Mouse (Mus musculus): ENCODE measurements around the gene N4bp2l1.

The N4bp2l1 gene

DNA sequence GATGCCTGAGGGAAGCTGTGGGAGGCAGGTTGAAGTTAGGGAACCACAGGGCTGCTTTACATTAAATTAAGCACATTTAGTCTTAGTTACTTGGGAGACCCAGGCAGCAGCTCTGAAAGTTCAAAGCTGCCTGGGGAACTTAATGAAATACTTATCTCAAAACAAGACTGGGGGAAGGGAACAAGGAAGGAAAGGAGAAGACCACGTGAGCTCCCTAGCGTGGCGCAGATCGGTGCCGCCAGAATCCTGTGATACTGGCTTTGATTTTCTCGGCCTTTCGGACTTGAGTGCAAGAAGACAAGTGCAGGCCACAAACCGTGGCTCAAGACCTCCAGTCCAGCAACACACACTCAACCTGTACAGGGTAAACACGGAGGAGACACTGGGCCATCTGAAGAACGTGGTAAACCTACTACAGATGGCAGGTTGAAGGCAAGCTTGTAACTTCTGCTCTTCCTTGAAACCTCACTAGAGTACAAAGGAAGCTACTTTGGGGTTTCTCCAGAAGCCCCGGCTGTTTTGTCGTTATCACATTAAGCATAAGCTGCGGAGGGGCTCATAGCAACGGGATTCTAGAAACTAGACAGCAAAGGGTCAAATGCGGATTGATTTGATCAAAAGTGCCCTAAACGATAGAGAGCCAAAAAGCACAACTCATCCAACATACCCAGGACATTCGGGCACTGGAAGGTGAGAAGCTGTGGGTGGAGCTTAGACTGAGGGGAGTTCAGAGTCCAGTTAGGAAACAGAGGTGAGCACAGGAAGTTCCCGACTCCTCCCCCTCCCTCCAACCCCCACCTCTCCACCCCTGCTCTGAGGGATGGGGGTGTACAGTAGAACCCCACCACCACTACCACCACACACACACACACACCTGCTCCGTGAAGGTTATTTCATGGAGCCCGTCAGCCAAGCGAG lies 1.5 kb upstream of the N4bp2l1 start:
- no peak for DNase-seq

DNA sequence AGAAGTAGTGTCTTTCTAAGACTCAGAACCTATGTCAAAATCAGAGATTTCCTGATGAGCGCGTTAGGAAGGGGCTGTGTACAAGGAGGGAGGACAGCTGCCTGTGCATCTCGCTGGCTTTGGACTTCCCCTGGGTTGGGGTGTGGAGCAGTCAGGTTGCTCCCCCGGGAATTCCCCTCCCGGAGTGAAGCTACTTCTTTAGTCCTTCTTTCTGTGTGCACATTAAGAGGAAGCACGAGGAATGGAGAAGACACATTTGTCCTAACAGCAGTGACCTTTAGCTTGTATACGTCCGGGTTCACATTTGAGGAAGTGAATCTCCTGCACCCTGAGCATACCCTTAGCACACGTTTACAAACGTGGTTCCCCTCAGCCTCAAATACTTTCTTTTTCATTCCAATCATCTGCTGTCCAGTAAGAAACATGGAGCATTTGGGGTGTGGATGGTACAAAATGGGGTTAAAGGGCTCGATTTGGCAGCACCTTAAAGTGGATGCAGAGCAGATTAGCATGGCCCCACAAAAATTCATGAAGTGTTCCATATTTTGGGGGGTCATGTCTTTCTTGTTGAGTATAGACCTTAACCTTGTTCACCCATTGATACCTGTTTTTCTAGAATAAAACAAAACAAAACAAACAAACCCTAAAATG lies 1.5 kb downstream of the N4bp2l1 start:
- DNase-seq = no peak

DNA sequence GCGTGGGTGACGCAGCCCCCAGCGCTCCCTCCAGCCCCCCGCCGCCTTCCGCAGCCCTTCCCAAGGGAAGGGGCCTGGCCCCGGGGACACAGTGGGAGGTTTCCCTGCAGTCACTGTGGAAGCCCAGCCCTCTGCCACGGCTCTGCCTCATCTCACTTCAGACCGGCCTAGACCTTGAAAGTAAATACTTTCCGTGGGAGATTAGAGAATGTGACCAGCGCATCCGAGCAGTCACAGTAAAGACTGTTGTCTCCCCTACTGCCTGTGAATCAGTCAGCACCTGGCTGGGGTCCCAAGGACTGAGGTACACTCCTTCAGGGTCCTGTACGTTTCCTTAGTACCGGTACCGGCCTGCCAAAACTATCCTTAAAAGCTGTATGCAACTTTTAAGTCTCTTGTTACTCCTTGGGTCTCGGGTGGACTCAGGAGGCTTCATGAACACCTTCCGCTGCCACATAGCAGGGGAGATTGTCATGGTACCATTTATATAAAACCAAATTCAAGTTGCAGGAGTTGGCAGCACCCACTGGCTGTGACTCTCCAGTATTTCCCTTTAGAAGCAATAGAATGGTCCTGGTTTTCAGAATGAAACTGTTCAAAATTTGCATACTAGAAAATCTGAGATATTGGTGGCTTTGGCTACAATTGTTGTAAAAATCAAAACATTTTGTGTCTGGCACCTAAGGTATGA lies 2.2 kb downstream of the N4bp2l1 start:
- no peak for DNase-seq

DNA sequence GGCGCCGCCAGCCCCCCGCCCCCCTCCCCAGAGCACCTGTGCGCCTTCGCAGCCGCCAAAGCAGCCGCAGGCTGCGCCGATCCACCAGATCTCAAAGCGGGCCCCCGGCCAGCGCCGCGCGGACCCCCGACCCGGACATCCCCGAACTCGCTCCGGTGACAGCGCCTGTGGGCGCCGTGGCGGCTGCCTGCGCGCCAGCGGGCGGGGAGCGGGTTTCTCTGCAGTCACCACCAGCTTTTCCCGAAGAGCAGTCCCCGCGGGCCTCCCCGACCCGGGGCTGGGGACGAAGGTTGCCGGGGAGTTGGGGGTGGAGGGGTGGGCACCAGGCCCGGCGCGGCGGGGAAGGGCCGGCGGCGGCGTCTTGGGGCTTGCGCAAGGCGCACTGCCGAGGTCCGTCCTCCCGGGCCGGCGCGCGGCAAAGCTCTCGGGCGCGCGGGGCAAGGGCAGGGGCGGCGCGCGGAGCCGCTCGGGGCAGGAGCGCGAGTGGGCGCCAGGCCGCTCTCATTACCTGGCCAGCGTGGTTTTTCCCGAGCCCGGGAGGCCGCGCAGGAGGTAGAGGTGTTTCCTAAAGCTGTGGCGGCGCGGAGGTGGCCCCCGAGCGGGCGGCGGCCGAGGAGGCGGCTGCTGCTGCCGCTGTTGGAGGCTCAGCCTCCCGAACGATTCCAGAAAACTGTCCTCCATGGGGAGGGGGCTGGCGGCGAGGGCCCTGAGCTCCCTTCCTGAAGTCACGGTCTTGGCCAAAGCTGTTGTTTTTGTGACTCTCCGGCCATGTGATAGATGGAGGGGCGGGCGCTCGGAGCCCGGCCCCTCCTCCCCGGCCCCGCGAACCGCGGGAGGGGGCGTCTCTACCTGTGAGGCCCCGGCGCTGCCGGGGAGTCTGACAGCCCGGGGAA lies 3.0 kb downstream of the N4bp2l1 start:
- peak; percentile 65 for DNase-seq

DNA sequence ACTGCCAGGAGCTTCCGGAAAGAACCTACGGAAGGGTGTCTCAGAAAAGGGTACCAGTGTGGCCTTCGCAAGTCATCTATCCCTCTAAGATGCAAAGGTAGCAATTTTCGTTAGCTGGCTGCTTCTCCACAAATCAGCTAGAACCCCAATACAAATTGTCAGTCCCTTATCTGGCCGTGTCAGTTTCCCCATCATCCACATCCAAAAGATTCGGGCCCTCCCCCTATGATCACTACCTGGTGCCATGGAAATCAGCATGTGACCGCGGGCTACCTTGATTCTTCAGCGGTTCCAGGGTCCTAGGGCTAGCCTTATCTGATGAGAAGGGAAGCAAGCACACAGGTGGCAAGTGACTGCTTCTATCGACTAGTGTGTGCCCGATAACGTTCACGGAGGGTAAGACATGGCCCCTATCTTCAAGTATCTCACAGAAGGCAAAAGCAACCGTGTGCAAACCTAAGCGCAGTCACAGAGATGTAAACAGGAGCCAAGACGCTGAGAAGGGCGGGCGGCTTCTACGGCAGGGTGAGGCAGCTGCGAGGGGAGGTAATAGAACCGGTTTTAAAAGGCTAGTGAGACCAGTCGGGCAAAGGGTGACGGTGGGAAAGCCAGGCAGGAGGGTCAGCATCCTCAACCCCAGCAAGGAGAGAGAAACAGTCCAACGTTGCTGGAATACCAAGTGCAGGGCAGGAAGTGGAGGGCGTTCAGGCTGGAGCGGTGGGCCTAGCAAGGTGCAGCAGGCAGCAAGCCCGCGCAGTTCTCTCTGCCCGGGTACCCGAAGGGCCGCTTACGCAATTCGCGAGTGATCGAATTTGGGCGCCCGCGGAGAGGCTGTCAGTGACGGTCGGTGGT lies 3.9 kb downstream of the N4bp2l1 start:
- DNase-seq = peak; percentile 42

DNA sequence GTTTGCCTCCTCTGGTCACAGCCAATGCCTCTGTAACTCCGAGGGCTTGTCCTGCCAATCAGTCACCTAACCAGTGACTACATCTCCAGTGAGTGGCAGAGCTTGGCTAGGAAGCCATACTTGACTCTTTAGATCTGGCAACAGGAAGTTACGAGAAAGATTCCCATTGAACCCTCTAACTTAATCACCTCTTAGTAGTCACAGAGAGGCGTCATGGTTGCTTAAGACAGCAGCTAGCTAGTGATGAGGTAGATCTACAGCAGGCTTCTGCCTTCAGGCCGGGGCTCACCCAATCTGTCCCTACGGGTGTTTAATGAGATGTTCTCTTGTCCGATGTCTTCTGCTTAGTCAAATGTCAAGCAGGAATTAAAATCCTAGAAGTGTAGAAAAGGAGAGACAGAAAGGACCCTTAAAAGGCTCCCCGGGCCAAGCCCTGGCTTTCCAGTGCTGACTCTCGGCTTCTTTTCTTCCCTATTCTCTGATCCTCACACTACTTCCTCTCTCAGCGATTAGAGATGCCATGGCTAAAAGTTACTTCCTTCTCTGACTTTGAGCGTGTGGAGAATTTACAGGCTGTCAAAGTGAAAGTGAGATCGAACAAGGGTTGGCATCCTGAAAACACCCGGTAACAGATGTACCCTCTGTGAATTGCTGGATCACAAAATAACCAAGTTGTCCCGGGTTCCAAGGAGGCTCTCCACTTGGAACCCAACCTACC lies 4.6 kb downstream of the N4bp2l1 start:
- DNase-seq = no peak

DNA sequence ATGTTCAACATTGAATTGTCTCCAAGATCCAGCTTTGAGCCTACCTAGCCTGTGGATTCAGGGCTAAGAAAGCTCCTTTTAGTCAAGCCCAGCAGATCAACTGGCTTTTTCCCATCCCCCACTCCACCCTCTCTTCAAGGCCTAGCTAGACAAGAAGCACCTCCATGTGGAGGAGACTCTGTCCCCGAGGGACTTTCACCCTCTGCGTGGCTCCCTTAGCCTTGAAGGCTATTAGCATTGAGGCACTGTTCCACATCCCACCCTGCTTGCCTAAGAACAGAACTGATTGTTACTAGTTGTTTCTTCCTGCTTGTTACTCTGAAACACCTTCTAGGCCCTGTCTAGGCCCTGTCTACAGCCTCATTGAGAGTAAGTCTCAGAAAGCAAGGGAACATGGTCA lies 7.0 kb downstream of the N4bp2l1 start:
- DNase-seq = no peak

DNA sequence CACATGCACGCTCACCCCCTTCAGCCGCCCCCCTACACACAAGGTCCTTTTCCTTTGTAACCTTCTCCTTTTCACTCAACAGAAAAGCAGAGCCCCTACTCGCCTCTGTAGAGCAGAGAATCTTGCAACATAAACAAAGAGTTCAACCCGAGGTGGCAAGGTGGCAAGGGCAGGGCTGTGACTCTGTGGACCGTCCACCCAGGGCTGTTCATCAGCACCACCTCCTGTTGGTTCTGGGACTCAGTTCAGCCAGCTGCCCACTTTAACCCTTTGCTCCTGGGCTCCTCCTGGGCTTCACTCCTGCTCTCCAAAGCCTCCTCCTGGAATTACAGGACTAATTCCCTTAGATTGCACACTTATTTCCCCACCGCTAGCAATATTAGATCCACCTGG lies 12.7 kb downstream of the N4bp2l1 start:
- DNase-seq = no peak

DNA sequence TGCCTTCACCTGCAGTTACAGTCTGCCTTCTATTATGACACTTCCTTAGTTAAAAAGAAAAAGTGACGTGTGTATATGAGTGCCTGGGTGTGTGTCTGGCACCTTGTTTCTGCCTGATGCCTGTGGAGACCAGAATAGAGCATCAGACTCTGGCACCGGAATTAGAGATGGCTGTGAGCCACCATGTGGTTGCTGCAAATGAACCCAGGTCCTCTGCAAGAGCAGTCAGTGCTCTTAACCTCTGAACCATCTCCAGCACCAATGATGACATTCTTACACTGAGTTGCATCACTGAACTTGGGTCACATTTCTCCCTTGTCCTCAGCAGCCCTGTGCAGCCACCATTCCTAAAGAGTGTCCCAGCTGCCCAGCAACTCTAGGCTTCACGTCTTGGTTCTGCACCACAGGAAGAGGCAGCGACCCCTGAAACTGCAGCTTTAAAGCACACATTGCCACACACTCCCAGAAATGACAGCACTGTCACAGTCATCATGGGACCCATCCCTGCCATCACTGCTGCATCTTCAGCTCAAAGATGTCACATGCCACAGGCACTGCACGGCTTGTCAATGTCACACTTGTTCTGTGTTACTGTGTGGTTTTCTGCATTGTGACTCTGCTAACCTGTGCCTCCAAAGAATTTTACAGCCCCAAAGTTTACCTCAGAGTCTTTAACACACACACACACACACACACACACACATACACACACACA lies 13.2 kb downstream of the N4bp2l1 start:
- DNase-seq = peak; percentile 18

DNA sequence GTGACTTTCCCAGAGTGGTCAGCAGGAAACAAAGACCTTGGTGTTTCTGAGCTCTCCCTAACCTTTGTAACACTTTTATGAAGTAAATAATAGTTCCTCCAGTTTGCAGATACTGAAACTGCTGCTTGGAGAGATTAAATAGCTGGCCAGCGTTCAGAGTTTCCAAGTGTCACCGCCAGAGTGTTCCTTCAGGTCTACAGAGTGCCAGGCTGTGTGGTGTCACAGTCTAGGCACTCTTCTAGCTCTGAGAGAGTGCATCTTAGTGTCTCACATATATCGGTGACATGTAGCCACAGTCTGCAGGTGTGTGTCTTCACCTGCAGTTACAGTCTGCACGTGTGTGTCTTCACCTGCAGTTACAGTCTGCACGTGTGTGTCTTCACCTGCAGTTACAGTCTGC lies 13.8 kb downstream of the N4bp2l1 start:
- DNase-seq = no peak

DNA sequence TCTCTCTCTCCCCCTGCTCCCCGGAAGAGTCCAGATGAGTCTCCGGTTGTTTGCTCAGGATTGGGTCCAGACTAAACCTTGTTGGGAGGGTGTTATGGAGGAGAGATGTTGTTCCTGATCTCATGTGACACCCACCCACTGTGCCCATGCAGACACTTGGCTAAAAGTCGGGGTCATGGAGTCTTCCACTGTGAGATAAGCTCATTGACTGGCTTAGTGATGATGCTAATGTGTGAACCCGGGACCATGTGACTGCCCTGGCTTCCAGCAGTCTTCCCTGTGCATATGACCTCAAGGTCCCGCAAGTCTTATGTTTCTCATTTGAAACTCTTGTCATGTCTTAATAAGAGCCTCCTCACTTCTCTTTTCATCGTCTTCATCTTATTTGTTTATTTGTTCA lies 15.8 kb downstream of the N4bp2l1 start:
- DNase-seq = no peak

DNA sequence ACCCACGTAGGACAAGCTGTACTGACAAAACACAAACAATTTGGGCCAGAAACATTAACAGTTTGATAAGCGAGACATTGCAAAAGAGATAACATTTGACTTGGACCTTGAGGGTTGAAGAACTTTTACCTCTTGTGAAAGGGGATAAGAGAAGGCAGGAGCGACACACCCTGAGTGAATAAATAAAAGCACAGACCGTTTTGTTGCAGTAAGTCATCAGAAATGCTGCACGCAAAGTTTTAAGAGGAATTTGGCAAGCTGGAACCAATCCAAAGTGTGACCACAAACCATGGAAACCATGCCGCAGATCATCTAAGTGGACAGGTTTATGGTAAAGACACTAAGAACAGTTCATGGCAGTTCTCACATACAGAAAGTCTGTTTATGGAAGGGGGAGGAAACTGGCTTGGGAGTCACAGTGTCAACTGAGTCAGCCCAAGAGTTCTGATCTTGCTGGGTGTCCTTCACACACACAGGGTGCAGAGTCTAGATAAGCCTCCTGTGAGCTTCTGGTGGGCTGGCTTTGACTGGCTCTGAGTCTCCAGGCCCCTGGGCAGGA lies 18.3 kb downstream of the N4bp2l1 start:
- peak; percentile 13 for DNase-seq

DNA sequence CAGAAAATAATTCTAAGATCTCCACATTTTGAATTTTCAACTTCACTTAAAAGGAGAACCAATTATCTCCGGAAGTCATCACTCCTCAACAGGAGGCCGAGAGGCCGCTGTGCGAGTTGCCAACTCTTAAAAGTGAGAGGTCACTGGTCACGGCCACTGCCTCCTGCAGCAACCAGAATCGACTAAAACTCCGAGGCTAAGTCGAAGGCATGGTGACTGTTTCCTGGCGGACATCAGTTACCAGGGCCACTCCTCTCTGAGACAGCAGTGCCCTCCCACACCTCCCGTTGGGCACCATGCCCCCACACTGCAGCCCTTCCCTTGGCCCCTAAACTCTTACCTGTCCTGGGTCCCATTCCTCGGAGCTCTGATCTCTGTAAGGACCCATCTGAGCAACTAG lies 20.2 kb downstream of the N4bp2l1 start:
- DNase-seq = no peak

DNA sequence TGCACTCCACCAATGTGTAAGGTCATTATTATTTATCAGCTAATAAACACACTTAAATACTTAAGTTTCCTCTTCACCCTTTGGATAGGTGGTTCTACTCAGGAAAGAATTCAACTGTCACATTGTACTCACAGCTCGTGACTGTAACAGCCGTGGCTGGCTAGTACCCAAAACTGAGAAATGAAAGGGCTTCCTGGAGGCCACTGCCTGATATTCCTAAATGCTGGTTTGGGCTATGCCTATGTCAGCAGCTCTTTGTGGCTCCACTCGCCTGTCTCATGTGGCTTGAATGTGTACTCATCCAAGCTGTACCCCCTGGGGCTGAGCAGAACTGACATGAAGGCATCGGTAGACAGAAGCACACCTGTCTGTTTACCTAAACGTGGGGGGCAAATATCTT lies 22.1 kb downstream of the N4bp2l1 start:
- DNase-seq = no peak

DNA sequence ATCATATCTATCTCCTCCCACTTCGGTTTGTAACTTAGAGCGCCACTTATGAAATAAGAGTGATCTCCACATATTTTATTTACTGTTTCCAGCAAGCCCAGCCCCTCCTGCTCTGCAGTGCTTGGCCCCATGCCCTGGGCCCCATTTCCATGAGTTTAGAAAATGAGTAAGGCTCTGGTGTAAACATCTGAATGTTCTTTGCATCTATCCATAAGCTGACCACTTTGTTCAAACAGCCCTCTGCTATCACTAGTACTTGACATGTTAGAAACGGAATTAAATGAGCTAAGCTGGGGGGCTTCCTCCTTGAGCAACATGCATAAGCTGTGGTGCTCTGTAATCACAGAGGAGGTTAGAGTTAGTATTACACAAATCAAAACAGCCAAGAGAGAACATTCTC lies 22.6 kb downstream of the N4bp2l1 start:
- DNase-seq = no peak

DNA sequence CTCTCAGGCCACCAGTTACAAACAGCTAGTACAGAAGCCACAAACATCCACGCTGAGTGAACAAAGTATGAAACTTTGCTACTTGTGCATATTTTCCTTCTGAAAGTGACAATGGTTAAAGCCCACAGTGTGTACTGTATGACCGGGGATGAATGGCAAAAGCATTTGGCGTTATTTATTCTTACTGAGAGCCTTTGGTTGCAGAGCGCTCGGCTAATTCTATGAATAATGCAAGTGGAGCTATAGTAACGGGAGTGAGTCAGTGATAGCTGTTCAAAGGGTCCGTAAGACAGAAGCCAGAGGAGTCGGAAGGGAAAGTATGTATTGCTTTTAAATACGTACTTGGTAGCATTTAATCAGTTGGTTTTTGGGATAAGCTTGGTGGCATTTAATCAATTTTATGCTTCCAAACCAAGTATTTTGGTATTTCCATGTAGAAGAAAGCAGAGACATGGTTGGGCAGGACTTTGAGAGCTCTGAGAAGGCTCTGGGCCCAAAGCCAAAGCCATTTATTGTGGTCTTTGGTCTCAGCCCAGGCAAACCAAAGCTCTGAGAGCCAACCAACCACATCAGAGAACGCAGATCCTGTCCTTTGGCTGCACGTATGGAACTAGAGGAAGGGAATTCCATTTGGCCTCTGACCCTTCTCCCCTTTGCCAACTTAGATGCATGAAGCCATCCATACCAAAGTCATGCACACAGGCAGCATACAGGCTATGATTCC lies 26.3 kb downstream of the N4bp2l1 start:
- DNase-seq = peak; percentile 49

DNA sequence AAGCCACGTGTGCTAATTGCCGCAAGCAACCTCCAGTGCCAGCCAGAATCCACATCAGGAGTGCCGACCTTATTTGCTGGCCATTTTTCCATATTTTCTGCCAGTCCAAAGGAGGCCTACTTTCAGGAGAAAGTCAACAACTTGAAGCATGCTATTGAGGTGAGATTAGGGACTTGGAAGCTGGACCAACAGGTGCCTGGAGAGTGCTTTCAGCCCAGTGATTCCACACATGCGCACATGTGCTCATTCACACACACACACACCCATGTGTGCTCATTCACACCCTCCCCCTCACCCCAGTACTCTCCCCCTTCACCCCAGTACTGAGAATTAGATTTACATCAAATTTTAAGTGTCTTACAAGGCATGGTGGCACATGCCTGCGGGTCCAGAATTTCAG lies 30.0 kb downstream of the N4bp2l1 start:
- no peak for DNase-seq

DNA sequence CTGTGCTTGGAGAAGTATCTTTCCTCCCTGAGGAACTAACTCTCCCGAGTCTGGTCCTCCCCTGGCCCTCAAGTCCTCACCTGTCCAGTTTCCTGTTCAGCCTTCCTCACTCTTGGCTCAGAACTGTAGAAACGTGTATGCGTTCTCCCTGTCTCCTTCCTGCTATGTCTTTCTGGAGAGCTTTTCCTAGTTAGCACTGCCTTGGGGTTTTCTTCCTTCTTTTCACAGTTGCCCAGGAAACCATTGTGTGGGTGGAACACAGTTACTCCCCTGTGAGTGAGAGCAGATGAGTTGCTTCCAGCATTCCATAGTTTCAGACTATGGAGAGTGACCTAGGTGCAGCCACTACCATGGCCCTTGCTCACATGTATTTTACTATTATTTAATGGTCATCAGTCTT lies 30.8 kb downstream of the N4bp2l1 start:
- no peak for DNase-seq

DNA sequence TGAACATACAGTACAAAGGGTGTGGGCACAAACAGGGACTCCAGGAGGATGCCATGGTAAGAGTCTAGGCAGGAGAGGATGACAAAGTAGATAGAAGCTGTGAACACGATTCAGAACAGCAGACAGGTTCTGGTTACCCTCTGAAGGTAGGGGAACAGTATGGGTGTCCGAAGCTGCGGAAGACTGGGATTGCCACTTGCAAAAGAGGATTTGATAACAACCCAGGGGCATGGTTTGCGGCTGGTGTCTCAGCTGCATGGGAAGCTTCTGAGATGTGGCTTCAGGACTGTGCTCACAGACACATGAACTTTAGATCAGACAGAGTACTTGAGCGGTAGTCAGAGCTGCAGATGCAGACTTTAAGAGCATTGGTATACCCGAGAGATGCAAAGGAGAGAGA lies 32.6 kb downstream of the N4bp2l1 start:
- no peak for DNase-seq
